Comparison of ENCODE assay signal across 8 mouse cellular contexts in the genomic region with DNA sequence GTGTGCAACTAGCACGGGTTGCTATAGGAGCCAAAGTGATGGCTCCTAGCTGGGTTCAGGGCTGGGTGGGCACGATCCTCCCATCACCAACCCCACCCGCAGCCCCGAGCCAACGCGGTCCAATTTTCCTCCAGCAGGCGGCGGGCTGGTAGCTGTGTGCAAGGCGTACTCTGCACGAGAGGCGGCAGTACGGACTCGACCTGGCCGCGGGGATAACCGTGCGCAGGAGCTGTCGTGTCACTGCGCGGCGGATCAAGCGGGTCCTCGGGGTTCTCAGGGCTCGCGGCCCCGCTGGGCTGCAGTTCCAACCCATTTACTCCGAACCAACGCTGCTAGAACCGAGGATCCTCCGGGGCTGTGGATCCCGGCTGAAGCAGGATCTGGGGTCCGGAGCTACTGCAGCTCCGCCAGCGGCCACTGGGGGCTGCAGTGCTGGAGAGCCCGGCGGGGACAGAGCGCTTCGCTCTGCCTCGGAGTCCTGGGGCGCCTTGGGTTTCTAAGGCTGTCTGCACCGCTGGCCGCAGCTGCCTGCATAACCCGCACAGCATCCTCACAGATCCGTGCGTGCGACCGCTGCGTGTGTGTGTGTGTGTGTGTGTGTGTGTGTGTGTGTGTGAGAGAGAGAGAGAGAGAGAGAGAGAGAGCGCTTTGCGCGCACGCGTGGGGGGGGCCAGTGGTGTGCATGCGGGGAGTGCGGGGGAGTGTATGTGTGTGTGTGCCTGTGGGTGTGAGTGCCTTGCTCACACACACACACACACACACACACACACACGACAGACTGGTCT. TPM values are rescaled to one million over a fixed set of nuclear protein-coding genes. Genes with fewer than 3 reads are reported as not detected.
A peak's percentile ranks its signal among the peaks of the same experiment; 100 is the strongest.
DNase-seq lines count a peak whose midpoint lies in the region; ATAC-seq and TF ChIP-seq lines count a peak whose summit lies in the region.

A gene (plus strand): TSS at position 759 of the 785 bp plus-strand sequence.

- no peaks in the 10 kb centered on the region for H3K9me3 ChIP-seq in hindbrain, postnatal 0 days (ENCODE audit: low read length)

- TF ChIP-seq CTCF in hindbrain, postnatal 0 days (IDR thresholded peaks at IDR 0.05; ENCODE audit: low read depth): peak; percentile 95
- TF ChIP-seq CTCF in left cerebral cortex, adult 2 months (IDR thresholded peaks at IDR 0.05): peak; percentile 77

- H3K27ac ChIP-seq in hindbrain, postnatal 0 days: peak within 1 kb of the TSS; percentile 82
- H3K27ac ChIP-seq in left cerebral cortex, adult 2 months: peak within 1 kb of the TSS; percentile 84

- no peaks in the 10 kb centered on the region for H3K36me3 ChIP-seq in hindbrain, postnatal 0 days (ENCODE audit: insufficient read depth, low read length)

- intact Hi-C loops in left cerebral cortex, adult 2 months (cut with DNase I): loop anchor here (1.0 to 5.0 kb wide), 8 partner anchors 100 to 469 kb away; no protein-coding TSS in a partner anchor

- DNase-seq in ZHBTc4 (ENCODE audit: low read depth, low spot score): peak; percentile 93
- DNase-seq in gastrocnemius, postnatal 10 days: peak; percentile 75
- DNase-seq in hindbrain, postnatal 0 days (ENCODE audit: low spot score): peak; percentile 93
- peak; percentile 88 to 89 for DNase-seq in left cerebral cortex, adult 2 months (ENCODE audit: extremely low spot score in 1 of 2, low spot score in 2 of 2)
- peak; percentile 62 for DNase-seq in lung, postnatal 36 days
- peak; percentile 87 for DNase-seq in right cerebral cortex, adult 18-20 months
- DNase-seq in urinary bladder, adult 2 months (ENCODE audit: low spot score): peak; percentile 67

- H3K4me3 ChIP-seq in hindbrain, postnatal 0 days (ENCODE audit: low read length): peak within 1 kb of the TSS; percentile 45
- peak within 1 kb of the TSS; percentile 85 for H3K4me3 ChIP-seq in left cerebral cortex, adult 2 months

- under 1% methylated on average over 56 of the region's 56 CpGs for WGBS in hindbrain, postnatal 0 days

- no peaks in the 10 kb centered on the region for H3K4me1 ChIP-seq in hindbrain, postnatal 0 days (ENCODE audit: insufficient read depth, low read length)

- no peaks in the 10 kb centered on the region for H3K27me3 ChIP-seq in hindbrain, postnatal 0 days (ENCODE audit: insufficient read depth, low read length)

- peak; percentile 93 for ATAC-seq in common myeloid progenitor, adult 5-6 weeks (replicated peaks; ENCODE audit: low read depth, poor library complexity, severe bottlenecking)
- peak; percentile 94 for ATAC-seq in hindbrain, postnatal 0 days

- H3K9ac ChIP-seq in hindbrain, postnatal 0 days (replicated peaks; ENCODE audit: low read length): peak within 1 kb of the TSS; percentile 58

- H3K4me2 ChIP-seq in hindbrain, postnatal 0 days (ENCODE audit: low read depth, low read length): peak within 1 kb of the TSS; percentile 64

RNA-seq across cellular contexts. Expression of the gene that starts here (rescaled TPM):
- not detected in 2 replicates for total RNA-seq in common myeloid progenitor, adult 5-6 weeks (2017)
- total RNA-seq in gastrocnemius, postnatal 10 days (2021): under 1 TPM; 0.38 to 0.43 TPM
- total RNA-seq in hindbrain, postnatal 0 days (2014; rRNA removed): 26.1 and 28.3 TPM in 2 replicates
- 10.7 and 11.9 TPM in 2 replicates for polyA plus RNA-seq in hindbrain, postnatal 0 days (2015; fragmentation: Nextera tagmentation; extraction: Ambion mirVana)
- 10 to 100 TPM; 36.9 to 38.9 TPM for total RNA-seq in left cerebral cortex, adult 2 months (2021)
- 0.08 and 0.12 TPM in 2 replicates for polyA plus RNA-seq in urinary bladder, adult 2 months (2012; rRNA removed)

Comparison
In these comparisons a context has a peak if more than half of its experiments do, and no peak if none do; other contexts are left out.
1. Peak in every context shown above with its lines: DNase-seq, ATAC-seq, H3K4me3 ChIP-seq and H3K27ac ChIP-seq.
2. RNA of the gene that starts here (total RNA-seq): 36.9 to 38.9 TPM in left cerebral cortex, adult 2 months and 26.1 to 28.3 TPM in hindbrain, postnatal 0 days; 0.38 to 0.43 TPM in gastrocnemius, postnatal 10 days and not detected in common myeloid progenitor, adult 5-6 weeks; every median in the first group is over 10 times any median in the second.
3. RNA of the gene that starts here (polyA plus RNA-seq): 10.7 to 11.9 TPM in hindbrain, postnatal 0 days; 0.08 to 0.12 TPM in urinary bladder, adult 2 months; every median in the first group is over 10 times any median in the second.
4. Peak in ATAC-seq in common myeloid progenitor, adult 5-6 weeks; RNA of the gene not detected or under 1 TPM.
5. Peak in DNase-seq in gastrocnemius, postnatal 10 days; RNA of the gene not detected or under 1 TPM.
6. Peak in DNase-seq in urinary bladder, adult 2 months; RNA of the gene not detected or under 1 TPM.